Comparison of ENCODE assay signal across 8 mouse cellular contexts in the genomic region with DNA sequence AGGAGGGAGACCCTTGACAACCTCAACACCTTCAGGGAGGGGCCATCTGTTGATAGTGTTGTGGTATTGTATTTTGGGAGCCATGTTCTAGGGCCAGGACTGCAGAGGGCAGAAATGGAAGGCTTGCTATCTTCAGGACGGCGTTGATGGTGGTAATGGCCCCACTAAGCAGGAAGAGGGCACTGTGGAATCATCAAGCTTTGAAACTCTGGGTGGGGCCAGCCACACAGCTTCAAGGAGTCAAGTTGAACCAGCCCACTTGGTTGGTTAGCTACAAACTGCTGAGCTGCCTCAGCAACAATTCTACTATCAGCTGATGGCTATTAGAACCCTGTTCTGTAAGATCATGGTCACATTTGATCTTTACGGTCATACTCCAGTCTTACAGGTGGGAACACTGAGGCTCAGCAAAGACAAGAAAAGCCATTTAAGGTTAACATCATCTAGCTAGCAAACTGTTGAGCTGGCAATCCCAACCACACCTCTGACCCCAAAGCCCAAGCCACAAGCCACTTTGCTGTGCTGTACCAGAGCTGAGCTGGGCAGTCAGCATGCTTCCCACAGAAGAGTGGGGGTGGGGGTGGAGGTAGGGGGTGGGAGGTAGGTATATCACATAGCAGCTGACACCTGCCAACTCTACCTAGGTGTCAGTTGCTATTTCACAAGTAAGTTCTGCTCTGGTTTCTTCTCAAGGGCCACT.
DNase-seq lines count a peak whose midpoint lies in the region; ATAC-seq lines count a peak whose summit lies in the region.
"Had no signal": no experiment of that assay in that cellular context is flagged by ENCODE, and none has a peak within 500 bp of the region (broad histone marks: within the 10 kb centered on the region; RNA-seq: fewer than 3 reads in every experiment).

No protein-coding gene starts in this region.

- 83% methylated on average over 3 of the region's 3 CpGs for WGBS in hindbrain, embryonic 13.5 days

- no peaks in the 10 kb centered on the region for H3K36me3 ChIP-seq in hindbrain, embryonic 13.5 days
- H3K36me3 ChIP-seq: embryonic facial prominence, embryonic 12.5 days had no signal

- 0 out of 2 replicates have a peak, but pooled peaks cover 11% of the 10 kb centered on the region for H3K27me3 ChIP-seq in hindbrain, embryonic 13.5 days
- H3K27me3 ChIP-seq: embryonic facial prominence, embryonic 12.5 days had no signal

- ATAC-seq in granulocyte monocyte progenitor cell, adult 5-6 weeks (replicated peaks; ENCODE audit: poor library complexity, severe bottlenecking) = peak; percentile 25
- no peak for ATAC-seq in hindbrain, embryonic 13.5 days (ENCODE audit: low FRiP score)

- H3K4me3 ChIP-seq in hindbrain, embryonic 13.5 days = no peak overlapping the region
- H3K4me3 ChIP-seq: embryonic facial prominence, embryonic 12.5 days had no signal

- DNase-seq in kidney, postnatal 4 days = peak; percentile 46 to 61
- DNase-seq in kidney, adult 18-20 months = no peak
- DNase-seq in R1 (ENCODE audit: low read depth, low spot score) = peak; percentile 12
- DNase-seq in naive thymus-derived CD4-positive, alpha-beta T cell, adult 2 months (ENCODE audit: low read depth) = peak; percentile 81
- DNase-seq in kidney, adult 9 months = no peak

- H3K4me2 ChIP-seq in hindbrain, embryonic 13.5 days = no peak overlapping the region
- H3K4me2 ChIP-seq: embryonic facial prominence, embryonic 12.5 days had no signal

- peaks cover 11% of the 10 kb centered on the region for H3K4me1 ChIP-seq in hindbrain, embryonic 13.5 days (replicated peaks)

- H3K9me3 ChIP-seq in hindbrain, embryonic 13.5 days = no peaks in the 10 kb centered on the region
- H3K9me3 ChIP-seq: embryonic facial prominence, embryonic 12.5 days had no signal

- no peak overlapping the region for H3K9ac ChIP-seq in hindbrain, embryonic 13.5 days
- H3K9ac ChIP-seq: embryonic facial prominence, embryonic 12.5 days had no signal

- H3K27ac ChIP-seq in hindbrain, embryonic 13.5 days = no peak overlapping the region
- H3K27ac ChIP-seq: embryonic facial prominence, embryonic 12.5 days had no signal

Comparison
In these comparisons a context has a peak if more than half of its experiments do, and no peak if none do; other contexts are left out.
1. DNase-seq: peak in kidney, postnatal 4 days (2 of 2), R1 (single experiment) and naive thymus-derived CD4-positive, alpha-beta T cell, adult 2 months (single experiment); none in kidney, adult 18-20 months (single experiment) and kidney, adult 9 months (single experiment).